Mouse (Mus musculus): ENCODE measurements at regions not wholly inside any gene's neighbourhood (a gene's known extent, or its start where the extent isn't known, plus 50 kb on each side); places are given as distances from the start of the nearest gene placed in this dataset.

GRCm38 (mm10) chr9:61702280-61702966 is 211.9 kb downstream of the Rplp1 start:
- H3K4me2 ChIP-seq (ENCODE audit: low read length): no peak overlapping the region
- no peak overlapping the region for H3K4me3 ChIP-seq (ENCODE audit: low read depth, low read length)
- H3K9me3 ChIP-seq (replicated peaks; ENCODE audit: control insufficient read depth, low read length, poor library complexity, severe bottlenecking): no peaks in the 10 kb centered on the region
- H3K27ac ChIP-seq (ENCODE audit: low read length): no peak overlapping the region
- no peak for ATAC-seq
- 0 out of 2 replicates have a peak, but pooled peaks cover 2% of the 10 kb centered on the region for H3K4me1 ChIP-seq (ENCODE audit: control insufficient read depth, insufficient read depth, low read length)
- H3K9ac ChIP-seq (ENCODE audit: low read depth, low read length): no peak overlapping the region
- H3K27me3 ChIP-seq (ENCODE audit: control insufficient read depth, insufficient read depth, low read depth, low read length): 0 out of 2 replicates have a peak, but pooled peaks cover 3% of the 10 kb centered on the region
- no peaks in the 10 kb centered on the region for H3K36me3 ChIP-seq (ENCODE audit: control insufficient read depth, insufficient read depth, low read length)
- WGBS: 76% methylated on average over 22 of the region's 22 CpGs

GRCm38 (mm10) chr9:61700576-61700975 is 213.8 kb downstream of the Rplp1 start:
- Histone ChIP-seq H3K27me3 (ENCODE audit: control insufficient read depth, insufficient read depth, low read depth, low read length) (0 out of 2 replicates have a peak, but pooled peaks cover 3% of the 10 kb centered on the region), H3K9me3 (replicated peaks; ENCODE audit: control insufficient read depth, low read length, poor library complexity, severe bottlenecking) (no peaks in the 10 kb centered on the region), H3K4me2 (ENCODE audit: low read length) (no peak overlapping the region), H3K9ac (ENCODE audit: low read depth, low read length) (no peak overlapping the region), H3K36me3 (ENCODE audit: control insufficient read depth, insufficient read depth, low read length) (no peaks in the 10 kb centered on the region), H3K27ac (ENCODE audit: low read length) (no peak overlapping the region), H3K4me1 (ENCODE audit: control insufficient read depth, insufficient read depth, low read length) (0 out of 2 replicates have a peak, but pooled peaks cover 2% of the 10 kb centered on the region), H3K4me3 (ENCODE audit: low read depth, low read length) (no peak overlapping the region)
- no peak for ATAC-seq
- 82% methylated on average over 6 of the region's 6 CpGs for WGBS

- no peak overlapping the region for H3K4me3 ChIP-seq (ENCODE audit: low read depth, low read length)
- 0 out of 2 replicates have a peak, but pooled peaks cover 3% of the 10 kb centered on the region for H3K27me3 ChIP-seq (ENCODE audit: control insufficient read depth, insufficient read depth, low read depth, low read length)
- no peak overlapping the region for H3K27ac ChIP-seq (ENCODE audit: low read length)
- no peak overlapping the region for H3K4me2 ChIP-seq (ENCODE audit: low read length)
- 0 out of 2 replicates have a peak, but pooled peaks cover 2% of the 10 kb centered on the region for H3K4me1 ChIP-seq (ENCODE audit: control insufficient read depth, insufficient read depth, low read length)
- 78% methylated on average over 5 of the region's 5 CpGs for WGBS
- ATAC-seq: no peak
- no peaks in the 10 kb centered on the region for H3K9me3 ChIP-seq (replicated peaks; ENCODE audit: control insufficient read depth, low read length, poor library complexity, severe bottlenecking)
- H3K9ac ChIP-seq (ENCODE audit: low read depth, low read length): no peak overlapping the region
- H3K36me3 ChIP-seq (ENCODE audit: control insufficient read depth, insufficient read depth, low read length): no peaks in the 10 kb centered on the region
Observed at GRCm38 (mm10) chr9:61699618-61700017, 214.7 kb downstream of the Rplp1 start.

DNA sequence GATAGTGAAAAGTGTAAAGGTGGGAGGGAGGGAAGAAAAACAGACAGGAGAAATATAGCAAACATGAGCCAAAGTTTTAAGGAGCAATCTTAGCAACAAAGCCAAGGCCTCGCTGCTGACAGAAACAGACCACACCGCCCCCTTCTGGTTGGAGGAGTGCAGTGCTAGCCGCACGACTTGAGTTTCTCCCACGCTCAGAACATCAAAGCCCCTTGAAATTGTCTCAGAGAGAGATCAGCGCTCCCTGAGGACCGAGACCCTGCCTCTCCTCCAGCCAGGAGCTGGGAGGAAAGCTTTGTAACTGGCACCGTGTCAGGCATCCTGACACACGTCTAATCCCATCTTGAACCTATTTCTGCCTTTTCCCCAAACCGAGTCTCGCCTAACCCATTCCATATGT is 216.4 kb downstream of the Rplp1 start:
- Histone ChIP-seq H3K4me3 (ENCODE audit: low read depth, low read length) (no peak overlapping the region), H3K4me1 (ENCODE audit: control insufficient read depth, insufficient read depth, low read length) (0 out of 2 replicates have a peak, but pooled peaks cover 2% of the 10 kb centered on the region), H3K27ac (ENCODE audit: low read length) (no peak overlapping the region), H3K27me3 (ENCODE audit: control insufficient read depth, insufficient read depth, low read depth, low read length) (0 out of 2 replicates have a peak, but pooled peaks cover 3% of the 10 kb centered on the region), H3K4me2 (ENCODE audit: low read length) (no peak overlapping the region), H3K9ac (ENCODE audit: low read depth, low read length) (no peak overlapping the region), H3K9me3 (replicated peaks; ENCODE audit: control insufficient read depth, low read length, poor library complexity, severe bottlenecking) (no peaks in the 10 kb centered on the region), H3K36me3 (ENCODE audit: control insufficient read depth, insufficient read depth, low read length) (no peaks in the 10 kb centered on the region)
- ATAC-seq: no peak
- 7% methylated on average over 11 of the region's 11 CpGs for WGBS

GRCm38 (mm10) chr9:61696831-61697230 is 217.5 kb downstream of the Rplp1 start:
- H3K27ac ChIP-seq (ENCODE audit: low read length): no peak overlapping the region
- H3K4me1 ChIP-seq (ENCODE audit: control insufficient read depth, insufficient read depth, low read length): 0 out of 2 replicates have a peak, but pooled peaks cover 2% of the 10 kb centered on the region
- WGBS: 97% methylated on average over 3 of the region's 3 CpGs
- H3K9me3 ChIP-seq (replicated peaks; ENCODE audit: control insufficient read depth, low read length, poor library complexity, severe bottlenecking): no peaks in the 10 kb centered on the region
- no peak for ATAC-seq
- no peak overlapping the region for H3K4me2 ChIP-seq (ENCODE audit: low read length)
- H3K36me3 ChIP-seq (ENCODE audit: control insufficient read depth, insufficient read depth, low read length): no peaks in the 10 kb centered on the region
- H3K27me3 ChIP-seq (ENCODE audit: control insufficient read depth, insufficient read depth, low read depth, low read length): 0 out of 2 replicates have a peak, but pooled peaks cover 3% of the 10 kb centered on the region
- no peak overlapping the region for H3K4me3 ChIP-seq (ENCODE audit: low read depth, low read length)
- no peak overlapping the region for H3K9ac ChIP-seq (ENCODE audit: low read depth, low read length)

DNA sequence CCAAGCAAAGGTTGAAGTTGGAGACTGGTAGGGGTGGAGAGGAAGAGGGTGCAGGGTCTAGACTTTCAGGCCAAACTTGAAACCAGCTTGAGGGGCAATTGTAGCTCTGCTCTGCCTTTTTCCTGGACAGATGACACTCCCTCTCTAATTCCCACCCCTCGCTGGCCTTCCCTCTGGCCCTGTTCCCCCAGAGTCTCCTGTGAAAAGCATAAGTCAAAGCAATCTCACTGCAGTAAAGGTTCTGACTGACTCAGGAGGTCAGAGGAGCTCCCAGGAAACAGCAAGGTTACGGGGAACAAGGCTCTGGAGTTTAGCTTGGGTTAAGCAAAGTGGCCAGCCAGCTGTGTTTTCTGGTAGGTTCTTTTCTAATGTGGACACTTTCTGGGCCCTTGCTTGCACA is 218.5 kb downstream of the Rplp1 start:
- 89% methylated on average over 2 of the region's 2 CpGs for WGBS
- H3K9ac ChIP-seq (ENCODE audit: low read depth, low read length): no peak overlapping the region
- no peak overlapping the region for H3K4me2 ChIP-seq (ENCODE audit: low read length)
- H3K36me3 ChIP-seq (ENCODE audit: control insufficient read depth, insufficient read depth, low read length): no peaks in the 10 kb centered on the region
- H3K4me1 ChIP-seq (ENCODE audit: control insufficient read depth, insufficient read depth, low read length): 0 out of 2 replicates have a peak, but pooled peaks cover 2% of the 10 kb centered on the region
- H3K27ac ChIP-seq (ENCODE audit: low read length): no peak overlapping the region
- no peak for ATAC-seq
- H3K9me3 ChIP-seq (replicated peaks; ENCODE audit: control insufficient read depth, low read length, poor library complexity, severe bottlenecking): no peaks in the 10 kb centered on the region
- H3K4me3 ChIP-seq (ENCODE audit: low read depth, low read length): no peak overlapping the region
- H3K27me3 ChIP-seq (ENCODE audit: control insufficient read depth, insufficient read depth, low read depth, low read length): no peaks in the 10 kb centered on the region

GRCm38 (mm10) chr9:61695381-61695791 is 219.0 kb downstream of the Rplp1 start:
- H3K36me3 ChIP-seq (ENCODE audit: control insufficient read depth, insufficient read depth, low read length): no peaks in the 10 kb centered on the region
- H3K4me2 ChIP-seq (ENCODE audit: low read length): no peak overlapping the region
- H3K4me3 ChIP-seq (ENCODE audit: low read depth, low read length): no peak overlapping the region
- ATAC-seq: no peak
- no peak overlapping the region for H3K9ac ChIP-seq (ENCODE audit: low read depth, low read length)
- no peaks in the 10 kb centered on the region for H3K27me3 ChIP-seq (ENCODE audit: control insufficient read depth, insufficient read depth, low read depth, low read length)
- WGBS: 20% methylated on average over 9 of the region's 9 CpGs
- H3K9me3 ChIP-seq (replicated peaks; ENCODE audit: control insufficient read depth, low read length, poor library complexity, severe bottlenecking): no peaks in the 10 kb centered on the region
- no peak overlapping the region for H3K27ac ChIP-seq (ENCODE audit: low read length)
- 0 out of 2 replicates have a peak, but pooled peaks cover 2% of the 10 kb centered on the region for H3K4me1 ChIP-seq (ENCODE audit: control insufficient read depth, insufficient read depth, low read length)

- Histone ChIP-seq H3K4me1 (ENCODE audit: control insufficient read depth, insufficient read depth, low read length) (0 out of 2 replicates have a peak, but pooled peaks cover 2% of the 10 kb centered on the region), H3K27ac (ENCODE audit: low read length) (no peak overlapping the region), H3K9ac (ENCODE audit: low read depth, low read length) (no peak overlapping the region), H3K4me2 (ENCODE audit: low read length) (no peak overlapping the region), H3K36me3 (ENCODE audit: control insufficient read depth, insufficient read depth, low read length) (no peaks in the 10 kb centered on the region), H3K9me3 (replicated peaks; ENCODE audit: control insufficient read depth, low read length, poor library complexity, severe bottlenecking) (no peaks in the 10 kb centered on the region), H3K4me3 (ENCODE audit: low read depth, low read length) (no peak overlapping the region), H3K27me3 (ENCODE audit: control insufficient read depth, insufficient read depth, low read depth, low read length) (no peaks in the 10 kb centered on the region)
- no peak for ATAC-seq
- 93% methylated on average over 10 of the region's 10 CpGs for WGBS
Observed at GRCm38 (mm10) chr9:61694206-61694605, 220.1 kb downstream of the Rplp1 start.

GRCm38 (mm10) chr9:61690786-61691185 is 223.6 kb downstream of the Rplp1 start:
- no peak for ATAC-seq
- Histone ChIP-seq H3K4me1 (ENCODE audit: control insufficient read depth, insufficient read depth, low read length) (no peaks in the 10 kb centered on the region), H3K9me3 (replicated peaks; ENCODE audit: control insufficient read depth, low read length, poor library complexity, severe bottlenecking) (no peaks in the 10 kb centered on the region), H3K4me2 (ENCODE audit: low read length) (no peak overlapping the region), H3K27ac (ENCODE audit: low read length) (no peak overlapping the region), H3K4me3 (ENCODE audit: low read depth, low read length) (no peak overlapping the region), H3K27me3 (ENCODE audit: control insufficient read depth, insufficient read depth, low read depth, low read length) (no peaks in the 10 kb centered on the region), H3K9ac (ENCODE audit: low read depth, low read length) (no peak overlapping the region), H3K36me3 (ENCODE audit: control insufficient read depth, insufficient read depth, low read length) (no peaks in the 10 kb centered on the region)
- WGBS: 89% methylated on average over 3 of the region's 3 CpGs
